Mouse (Mus musculus) T-cell, adult 66 days (primary cell): ENCODE measurements around the gene Nfat5. TPM values are rescaled to one million over a fixed set of nuclear protein-coding genes. Genes with fewer than 3 reads are reported as not detected.

Experiments used
- total RNA-seq, 2 experiments: library from RNA; stranded (reverse); gene quantifications; 3 replicates in 1 of 2; 4 replicates in 1 of 2; pipeline ENCODE4 v1.2.4; 2023

The Nfat5 gene
- total RNA-seq = 10 to 100 TPM; 57.6 to 62.0 TPM

DNA sequence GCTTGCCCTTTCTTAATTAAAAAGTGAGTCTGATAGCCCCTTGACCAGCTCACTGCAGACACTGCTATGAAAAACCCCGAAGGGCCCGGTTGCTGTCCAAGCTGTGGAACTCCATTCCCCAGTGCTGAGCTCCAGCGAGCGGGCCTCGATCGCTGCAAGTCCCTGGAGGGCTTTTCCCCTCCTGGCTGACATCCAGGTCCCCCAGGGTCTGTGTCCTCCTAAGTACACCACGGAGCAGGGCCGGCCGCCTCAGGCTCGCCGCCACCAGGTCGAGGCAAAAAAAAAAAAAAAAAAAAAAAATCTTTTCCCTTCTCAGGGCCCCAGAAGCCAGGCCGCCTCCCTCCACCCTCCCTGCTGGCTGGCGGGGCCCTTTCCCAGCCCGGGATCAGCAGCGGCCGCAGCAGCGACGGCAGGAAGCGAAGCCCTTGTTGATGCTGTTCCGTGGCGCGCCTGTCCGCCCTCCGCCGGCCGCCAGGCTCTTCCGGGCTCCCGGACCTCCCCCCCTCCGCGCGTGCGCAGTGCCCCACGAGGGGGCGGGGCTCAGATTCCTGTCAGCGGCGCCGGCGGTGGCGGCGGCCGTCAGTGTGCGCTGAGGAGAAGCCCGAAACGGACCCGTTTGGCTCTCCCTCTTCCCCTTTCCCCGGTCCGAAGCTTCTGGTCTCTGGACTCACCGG lies at the start of gene Nfat5:
TSS of gene Nfat5 (plus strand) at position 543 of the 674 bp plus-strand sequence.

DNA sequence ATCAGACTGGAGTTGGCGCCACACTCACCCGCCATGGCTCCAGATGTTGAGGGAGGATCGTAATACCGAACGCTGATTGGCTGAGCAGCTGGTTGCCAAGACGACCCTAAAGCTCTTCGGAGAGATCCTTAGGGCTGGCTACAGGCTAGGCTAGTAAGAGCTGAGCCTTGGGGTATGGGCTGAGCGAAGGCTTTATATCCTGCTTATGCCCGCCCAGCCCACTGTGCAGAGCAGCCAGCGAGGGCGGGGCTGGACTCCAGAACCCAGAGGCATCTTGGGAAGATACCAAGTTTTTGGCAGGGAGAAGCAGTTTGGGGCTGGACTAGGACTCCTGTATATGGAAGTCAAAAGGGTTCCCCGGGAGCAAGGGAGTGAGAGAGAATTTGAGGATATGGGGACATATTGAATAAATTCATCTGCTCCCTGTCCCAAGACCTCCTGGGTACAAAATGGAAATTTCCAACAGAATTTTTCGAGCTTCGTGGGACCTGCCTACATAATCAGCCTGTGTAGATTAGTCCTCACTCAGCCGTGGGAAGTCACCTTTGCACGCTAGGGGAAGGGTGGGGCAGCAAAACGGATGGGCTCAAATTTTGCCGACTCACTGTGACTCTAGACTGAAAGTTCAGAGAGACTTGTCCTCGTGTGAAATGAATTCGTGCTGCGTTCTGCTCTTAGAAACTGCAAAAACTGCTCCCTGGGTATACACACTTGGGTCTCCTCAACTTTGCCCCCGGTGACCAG lies 109.9 kb downstream of the Nfat5 start, which contains the start of gene Nqo1:
TSS of gene Nqo1 (minus strand) at position 169 of the 744 bp plus-strand sequence.

DNA sequence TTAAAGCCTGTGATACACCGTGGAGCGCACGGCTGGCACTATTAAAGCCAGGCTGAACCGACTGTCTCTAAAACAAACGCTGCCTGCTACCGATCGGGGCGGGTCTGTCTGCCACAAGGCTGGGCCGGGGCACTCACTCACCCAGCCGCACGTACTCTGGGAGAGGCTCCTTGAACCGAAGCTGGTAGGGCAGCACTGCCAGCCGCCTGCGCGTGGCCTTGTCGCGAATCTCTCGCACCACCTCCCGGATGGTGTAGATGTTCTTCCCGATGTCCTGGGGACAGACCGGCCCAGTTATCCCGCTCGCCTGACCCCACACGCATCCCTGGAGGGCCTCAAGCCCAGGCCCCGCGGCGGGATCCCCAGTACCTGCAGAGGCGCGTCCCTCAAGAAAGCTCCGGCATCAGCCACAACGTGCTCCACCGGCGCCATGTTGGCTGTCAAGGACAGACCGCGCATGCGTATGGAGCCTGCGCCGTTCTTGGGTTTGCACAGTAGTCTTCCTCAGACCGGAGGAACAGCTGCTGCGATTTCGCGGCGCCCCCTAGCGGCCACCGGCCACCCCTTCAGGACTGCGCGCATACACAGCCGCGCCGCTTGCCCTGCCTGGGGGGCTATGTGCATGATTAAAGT lies 131.4 kb downstream of the Nfat5 start, which contains the start of gene Nob1:
TSS of gene Nob1 (minus strand) at position 455 of the 633 bp plus-strand sequence.

Other genes with a start within 250 kb of the Nfat5 start
- 10 to 100 TPM; 12.8 to 15.0 TPM for gene Pdf, start 244.9 kb upstream of the Nfat5 start, total RNA-seq
- 10 to 100 TPM; 36.7 to 44.7 TPM for gene Cog8, start 236.8 kb upstream of the Nfat5 start, total RNA-seq
- gene Nip7, start 236.6 kb upstream of the Nfat5 start, total RNA-seq = 10 to 100 TPM; 71.2 to 74.7 TPM
- gene Tmed6, start 227.8 kb upstream of the Nfat5 start, total RNA-seq = not detected
- 10 to 100 TPM; 46.3 to 46.9 TPM for gene Terf2, start 196.9 kb upstream of the Nfat5 start, total RNA-seq
- 10 to 100 TPM; 36.4 to 41.1 TPM for gene Cyb5b, start 142.8 kb upstream of the Nfat5 start, total RNA-seq
- gene Nqo1, start 109.7 kb downstream of the Nfat5 start, total RNA-seq = under 1 TPM; 0.58 to 0.86 TPM
- 10 to 100 TPM; 73.7 to 83.7 TPM for gene Nob1, start 131.6 kb downstream of the Nfat5 start, total RNA-seq
- 100 to 1,000 TPM in 1 of 2 experiments, 10 to 100 TPM in 1; 88.7 to 103 TPM for gene Wwp2, start 142.9 kb downstream of the Nfat5 start, total RNA-seq